Mouse (Mus musculus): ENCODE data around the gene Tstd2. TPM values are rescaled to one million over a fixed set of nuclear protein-coding genes. Genes with fewer than 3 reads are reported as not detected.

Tstd2 gene
- polyA plus RNA-seq, 1 experiment from 2014 or later, result 39.2 TPM

- Histone ChIP-seq H3K27me3 (ENCODE audit: insufficient read depth, low read length) (no peaks in the 10 kb centered on the region), H3K9ac (no peak overlapping the region), H3K4me1 (ENCODE audit: insufficient read depth) (no peaks in the 10 kb centered on the region), H3K4me2 (no peak overlapping the region), H3K27ac (ENCODE audit: low read depth) (no peak overlapping the region), H3K4me3 (ENCODE audit: low read depth, low read length) (no peak overlapping the region), H3K9me3 (ENCODE audit: low read depth, low read length) (no peaks in the 10 kb centered on the region), H3K36me3 (ENCODE audit: insufficient read depth) (peaks cover 82% of the 10 kb centered on the region)
- no peak for TF ChIP-seq CTCF (IDR thresholded peaks at IDR 0.05; ENCODE audit: low read depth)
- WGBS, result 80% methylated on average over 5 of the region's 5 CpGs
- ATAC-seq (ENCODE audit: insufficient read depth), result no peak
- DNase-seq, result no peak
These were observed 38.5 kb upstream of the Tstd2 start for GRCm38 (mm10) chr4:46177018-46177417.

DNA sequence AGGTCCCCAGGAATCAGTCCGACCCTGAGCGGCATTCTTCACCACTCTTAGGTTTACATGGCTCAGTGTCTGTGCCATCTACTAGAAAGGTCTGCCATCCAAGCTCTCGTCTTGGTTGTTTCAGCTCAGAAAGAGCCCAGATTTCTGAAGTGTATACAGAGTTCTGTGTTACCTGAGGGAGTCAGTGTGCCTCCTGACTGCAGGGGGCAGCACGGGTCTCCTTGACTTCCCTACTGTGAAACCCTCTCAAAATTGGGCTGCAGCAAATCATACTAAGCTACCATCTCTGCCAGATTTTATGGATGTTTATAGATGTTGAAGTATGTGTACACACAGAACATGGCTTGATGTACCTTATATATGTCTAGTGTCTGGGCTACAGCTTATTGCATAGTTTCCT is 37.8 kb upstream of the Tstd2 start:
- Histone ChIP-seq H3K9me3 (ENCODE audit: low read depth, low read length) (no peaks in the 10 kb centered on the region), H3K4me3 (ENCODE audit: low read depth, low read length) (no peak overlapping the region), H3K9ac (no peak overlapping the region), H3K4me2 (no peak overlapping the region), H3K4me1 (ENCODE audit: insufficient read depth) (no peaks in the 10 kb centered on the region), H3K27ac (ENCODE audit: low read depth) (no peak overlapping the region), H3K36me3 (ENCODE audit: insufficient read depth) (peaks cover 82% of the 10 kb centered on the region), H3K27me3 (ENCODE audit: insufficient read depth, low read length) (no peaks in the 10 kb centered on the region)
- ATAC-seq (ENCODE audit: insufficient read depth), result no peak
- DNase-seq, result no peak
- TF ChIP-seq CTCF (IDR thresholded peaks at IDR 0.05; ENCODE audit: low read depth), result peak; percentile 27; the same call in 1 of the 2 replicates
- 73% methylated on average over 4 of the region's 4 CpGs for WGBS

- ATAC-seq (ENCODE audit: insufficient read depth), result no peak
- peaks cover 94% of the 10 kb centered on the region for H3K36me3 ChIP-seq (ENCODE audit: insufficient read depth)
- WGBS, result 61% methylated on average over 7 of the region's 7 CpGs
- H3K4me1 ChIP-seq (ENCODE audit: insufficient read depth), result no peaks in the 10 kb centered on the region
- H3K27me3 ChIP-seq (ENCODE audit: insufficient read depth, low read length), result no peaks in the 10 kb centered on the region
- H3K9ac ChIP-seq, result no peak overlapping the region
- no peaks in the 10 kb centered on the region for H3K9me3 ChIP-seq (ENCODE audit: low read depth, low read length)
- no peak for TF ChIP-seq CTCF (IDR thresholded peaks at IDR 0.05; ENCODE audit: low read depth)
- H3K4me3 ChIP-seq (ENCODE audit: low read depth, low read length), result no peak overlapping the region
- H3K27ac ChIP-seq (ENCODE audit: low read depth), result no peak overlapping the region
- DNase-seq, result peak; percentile 12
- H3K4me2 ChIP-seq, result no peak overlapping the region
These were observed 33.3 kb upstream of the Tstd2 start for GRCm38 (mm10) chr4:46171761-46172160.

- H3K27ac ChIP-seq (ENCODE audit: low read depth), result no peak overlapping the region
- no peak overlapping the region for H3K4me3 ChIP-seq (ENCODE audit: low read depth, low read length)
- H3K27me3 ChIP-seq (ENCODE audit: insufficient read depth, low read length), result no peaks in the 10 kb centered on the region
- no peaks in the 10 kb centered on the region for H3K4me1 ChIP-seq (ENCODE audit: insufficient read depth)
- WGBS, result 89% methylated on average over 5 of the region's 5 CpGs
- no peak for DNase-seq
- H3K36me3 ChIP-seq (ENCODE audit: insufficient read depth), result peaks cover 92% of the 10 kb centered on the region
- no peak overlapping the region for H3K9ac ChIP-seq
- no peak for ATAC-seq (ENCODE audit: insufficient read depth)
- TF ChIP-seq CTCF (IDR thresholded peaks at IDR 0.05; ENCODE audit: low read depth), result no peak
- no peaks in the 10 kb centered on the region for H3K9me3 ChIP-seq (ENCODE audit: low read depth, low read length)
- H3K4me2 ChIP-seq, result no peak overlapping the region
These were observed 27.3 kb upstream of the Tstd2 start for GRCm38 (mm10) chr4:46165831-46166230.

DNA sequence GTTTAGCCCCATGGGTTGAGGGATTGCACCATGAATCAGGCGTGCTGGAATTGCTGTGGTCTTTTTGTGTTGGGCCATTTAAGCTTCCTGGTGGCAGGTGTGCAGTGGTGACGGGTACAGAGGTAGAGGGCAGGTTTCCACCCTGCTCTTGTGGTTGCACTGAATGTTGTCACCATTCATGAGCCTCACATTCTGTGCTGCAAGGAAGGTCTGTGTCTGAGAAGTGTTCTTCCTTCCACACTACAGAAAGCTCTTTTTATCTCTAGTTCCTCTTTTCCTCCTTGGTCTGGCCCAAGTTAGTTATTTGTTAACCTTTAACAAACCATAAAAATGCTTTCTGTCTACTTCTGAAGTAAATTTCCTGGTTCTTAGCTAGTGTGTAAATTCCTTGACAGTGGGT is 25.5 kb upstream of the Tstd2 start:
- ATAC-seq (ENCODE audit: insufficient read depth) (no peak), DNase-seq (no peak)
- peaks cover 90% of the 10 kb centered on the region for H3K36me3 ChIP-seq (ENCODE audit: insufficient read depth)
- no peaks in the 10 kb centered on the region for H3K27me3 ChIP-seq (ENCODE audit: insufficient read depth, low read length)
- 67% methylated on average over 2 of the region's 2 CpGs for WGBS
- no peaks in the 10 kb centered on the region for H3K9me3 ChIP-seq (ENCODE audit: low read depth, low read length)
- TF ChIP-seq CTCF (IDR thresholded peaks at IDR 0.05; ENCODE audit: low read depth), result no peak
- no peak overlapping the region for H3K27ac ChIP-seq (ENCODE audit: low read depth)
- H3K4me3 ChIP-seq (ENCODE audit: low read depth, low read length), result no peak overlapping the region
- no peaks in the 10 kb centered on the region for H3K4me1 ChIP-seq (ENCODE audit: insufficient read depth)
- H3K4me2 ChIP-seq, result no peak overlapping the region
- H3K9ac ChIP-seq, result no peak overlapping the region

DNA sequence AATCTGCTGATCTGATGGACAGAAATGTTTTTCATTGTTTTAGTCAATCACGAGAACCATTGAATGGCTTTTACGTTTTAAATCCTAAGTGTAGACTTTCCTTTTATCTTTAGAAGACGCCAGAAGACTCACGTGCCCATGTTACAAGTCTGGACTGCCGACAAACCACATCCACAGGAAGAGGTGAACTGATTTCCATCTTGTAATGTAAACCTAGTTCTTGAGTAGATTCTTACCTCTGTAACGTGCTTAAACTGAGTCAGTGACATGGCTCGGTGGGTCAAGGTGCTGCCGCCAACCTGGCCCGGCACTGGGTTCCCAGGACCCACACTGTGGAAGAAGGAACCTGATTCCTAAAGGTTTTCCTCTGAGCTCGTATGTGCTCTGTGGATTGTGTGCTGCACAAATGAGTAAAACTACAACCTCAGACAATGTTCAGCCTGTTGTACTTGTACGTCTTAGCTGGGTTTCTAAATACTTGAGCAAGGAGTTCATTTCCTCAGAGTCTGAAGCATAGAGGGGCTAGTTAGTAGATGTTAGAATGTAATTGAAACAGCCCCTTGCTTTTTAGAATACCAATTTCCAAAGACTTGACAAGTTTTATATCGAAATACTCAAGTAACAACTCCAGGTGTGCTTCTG is 13.5 kb upstream of the Tstd2 start:
- Histone ChIP-seq H3K4me2 (no peak overlapping the region), H3K9me3 (ENCODE audit: low read depth, low read length) (no peaks in the 10 kb centered on the region), H3K36me3 (ENCODE audit: insufficient read depth) (peaks cover 91% of the 10 kb centered on the region), H3K4me3 (ENCODE audit: low read depth, low read length) (no peak overlapping the region), H3K27ac (ENCODE audit: low read depth) (no peak overlapping the region), H3K4me1 (ENCODE audit: insufficient read depth) (no peaks in the 10 kb centered on the region), H3K9ac (no peak overlapping the region), H3K27me3 (ENCODE audit: insufficient read depth, low read length) (no peaks in the 10 kb centered on the region)
- ATAC-seq (ENCODE audit: insufficient read depth) (no peak), DNase-seq (no peak)
- 91% methylated on average over 12 of the region's 12 CpGs for WGBS
- TF ChIP-seq CTCF (IDR thresholded peaks at IDR 0.05; ENCODE audit: low read depth), result no peak

GRCm38 (mm10) chr4:46146881-46147280 is 8.4 kb upstream of the Tstd2 start:
- TF ChIP-seq CTCF (IDR thresholded peaks at IDR 0.05; ENCODE audit: low read depth), result no peak
- Histone ChIP-seq H3K9ac (no peak overlapping the region), H3K4me1 (ENCODE audit: insufficient read depth) (no peaks in the 10 kb centered on the region), H3K9me3 (ENCODE audit: low read depth, low read length) (no peaks in the 10 kb centered on the region), H3K27ac (ENCODE audit: low read depth) (no peak overlapping the region), H3K27me3 (ENCODE audit: insufficient read depth, low read length) (no peaks in the 10 kb centered on the region), H3K4me3 (ENCODE audit: low read depth, low read length) (no peak overlapping the region), H3K4me2 (no peak overlapping the region), H3K36me3 (ENCODE audit: insufficient read depth) (peaks cover 58% of the 10 kb centered on the region)
- WGBS, result 94% methylated on average over 1 of the region's 1 CpGs
- no peak for ATAC-seq (ENCODE audit: insufficient read depth)
- DNase-seq, result no peak

All from lung, embryonic 14.5 days (tissue).